Mouse (Mus musculus) ES-E14 (cell line): ENCODE measurements around the gene Rbfox1.

ENCODE experiments used
- CHD2 ChIP-seq: IDR thresholded peaks from 2 replicates; pipeline ENCODE4 v1.6.1; 2014; ENCODE audit warnings: mild to moderate bottlenecking, low read depth, low read length, inconsistent platforms
- HCFC1 ChIP-seq: IDR thresholded peaks from 2 replicates; pipeline ENCODE4 v1.6.1; 2012; ENCODE audit warnings: low read length, inconsistent platforms, borderline replicate concordance; ENCODE audit not compliant: insufficient read depth
- ZNF384 ChIP-seq: IDR thresholded peaks from 2 replicates; pipeline ENCODE4 v1.6.1; 2012; ENCODE audit warnings: low read depth, low read length, inconsistent platforms

DNA sequence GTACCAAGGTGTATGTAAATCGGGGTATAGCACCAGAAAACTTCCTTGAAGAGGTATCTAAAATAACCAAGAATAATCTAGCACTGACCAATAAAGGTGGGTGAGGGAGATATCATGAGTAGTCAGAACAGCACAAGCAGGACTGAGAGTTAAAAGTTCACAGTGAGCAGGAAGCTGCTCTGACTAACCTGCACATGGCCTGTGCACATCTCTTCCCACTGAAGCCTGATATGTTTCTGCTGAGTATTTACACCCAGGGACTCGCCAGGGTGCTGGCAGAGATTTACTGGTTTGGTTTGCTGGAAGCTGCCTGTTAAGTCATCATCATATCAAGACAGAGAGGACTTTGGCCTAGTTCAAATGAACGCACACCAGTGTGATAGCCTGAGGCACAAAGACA, 1357.3 kb downstream of the Rbfox1 start:
- TF ChIP-seq HCFC1 (no peak), CHD2 (no peak), ZNF384 (no peak)
